Mouse (Mus musculus): ENCODE data around the gene Tmem52b.

- TF ChIP-seq CTCF (IDR thresholded peaks at IDR 0.05; ENCODE audit: extremely low read depth, insufficient read depth, insufficient read length, insufficient replicate concordance) (no peak), POLR2A (IDR thresholded peaks at IDR 0.05; ENCODE audit: low read depth, low read length) (no peak)
These were observed 15.1 kb downstream of the Tmem52b start for GRCm38 (mm10) chr6:129527416-129527815.

Measured in spleen, adult 2 months (tissue).